Mouse (Mus musculus): ENCODE measurements at regions not wholly inside any gene's neighbourhood (a gene's known extent, or its start where the extent isn't known, plus 50 kb on each side); places are given as distances from the start of the nearest gene placed in this dataset.

- peak; percentile 2 for DNase-seq (ENCODE audit: low read depth)
These were observed 52.0 kb upstream of the Wwc2 start for GRCm38 (mm10) chr8:48042456-48043395.

- DNase-seq (ENCODE audit: low read depth): no peak
These were observed 51.5 kb upstream of the Dctd start for GRCm38 (mm10) chr8:48047385-48047784.
